In genomic region chr6:53801893-53802286, GRCm38 (mm10) we compare ENCODE assay signal across 12 mouse cellular contexts. TPM values are rescaled to one million over a fixed set of nuclear protein-coding genes. Genes with fewer than 3 reads are reported as not detected.
A peak's percentile ranks its signal among the peaks of the same experiment; 100 is the strongest.
DNase-seq lines count a peak whose midpoint lies in the region; ATAC-seq lines count a peak whose summit lies in the region.
"Had no signal": no experiment of that assay in that cellular context is flagged by ENCODE, and none has a peak within 500 bp of the region (broad histone marks: within the 10 kb centered on the region; RNA-seq: fewer than 3 reads in every experiment).

No protein-coding gene starts in this region.

- intact Hi-C loops in heart, postnatal 14 days (cut with DNase I) = no loop called here

- WGBS in heart, embryonic 11.5 days (ENCODE audit: insufficient replicate concordance) = 46% methylated on average over 5 of the region's 5 CpGs
- 62% methylated on average over 5 of the region's 5 CpGs for WGBS in intestine, embryonic 16.5 days

- no peak overlapping the region for H3K4me2 ChIP-seq in heart, embryonic 11.5 days
- H3K4me2 ChIP-seq in intestine, embryonic 16.5 days (ENCODE audit: low read depth, low read length) = no peak overlapping the region

- ATAC-seq in heart, embryonic 11.5 days (replicated peaks; ENCODE audit: insufficient number of reproducible peaks, low FRiP score, low TSS enrichment) = no peak
- no peak for ATAC-seq in intestine, embryonic 16.5 days

- peaks cover 14% of the 10 kb centered on the region for H3K4me1 ChIP-seq in heart, embryonic 11.5 days (ENCODE audit: control insufficient read depth, insufficient read depth, low read length)
- peaks cover 4% of the 10 kb centered on the region; the same call in 1 of the 2 replicates for H3K4me1 ChIP-seq in intestine, embryonic 16.5 days (ENCODE audit: control insufficient read depth, insufficient read depth, low read length)

- no peak overlapping the region for H3K4me3 ChIP-seq in heart, embryonic 11.5 days (ENCODE audit: low read depth, low read length)
- no peak overlapping the region for H3K4me3 ChIP-seq in intestine, embryonic 16.5 days (ENCODE audit: low read length)

- no peaks in the 10 kb centered on the region for H3K27me3 ChIP-seq in heart, embryonic 11.5 days (ENCODE audit: control insufficient read depth, insufficient read depth, low read length)
- H3K27me3 ChIP-seq in intestine, embryonic 16.5 days (replicated peaks; ENCODE audit: control insufficient read depth, insufficient read depth, low read length) = no peaks in the 10 kb centered on the region

- no peak overlapping the region for H3K9ac ChIP-seq in heart, embryonic 11.5 days (ENCODE audit: low read depth, low read length)
- no peak overlapping the region for H3K9ac ChIP-seq in intestine, embryonic 16.5 days (ENCODE audit: low read depth, low read length)

- H3K9me3 ChIP-seq in heart, embryonic 11.5 days (replicated peaks; ENCODE audit: control insufficient read depth, low read length) = no peaks in the 10 kb centered on the region
- no peaks in the 10 kb centered on the region for H3K9me3 ChIP-seq in intestine, embryonic 16.5 days (ENCODE audit: control insufficient read depth, low read length)

- H3K27ac ChIP-seq in heart, embryonic 11.5 days (ENCODE audit: low read depth, low read length) = no peak overlapping the region
- H3K27ac ChIP-seq in intestine, embryonic 16.5 days (ENCODE audit: low read length) = no peak overlapping the region

- H3K36me3 ChIP-seq in heart, embryonic 11.5 days (ENCODE audit: control insufficient read depth, insufficient read depth, low read length) = no peaks in the 10 kb centered on the region
- no peaks in the 10 kb centered on the region for H3K36me3 ChIP-seq in intestine, embryonic 16.5 days (ENCODE audit: control insufficient read depth, insufficient read depth, low read length)
- H3K36me3 ChIP-seq: G1E had no signal

- DNase-seq in heart, adult 11 months = peak; percentile 97
- DNase-seq in 3T3-L1 (ENCODE audit: low read depth, low spot score) = peak; percentile 96
- DNase-seq in adrenal gland, adult 8-10 months = peak; percentile 73
- peak; percentile 49 to 51 for DNase-seq in heart, postnatal 14 days
- DNase-seq in natural killer cell, adult 2 months (ENCODE audit: low spot score in 2 of 2) = no peak
- DNase-seq in layer of hippocampus, postnatal 25 days (ENCODE audit: extremely low spot score in 1 of 2, low spot score in 1 of 2) = no peak
- DNase-seq: cerebellum, adult 9-10 months; liver had no signal

RNA-seq across cellular contexts. Expression of gene Tril, which starts 18.7 kb away (rescaled TPM):
- 5.3 and 5.5 TPM in 2 replicates for polyA plus RNA-seq in heart, embryonic 11.5 days (2014; fragmentation: Nextera tagmentation; extraction: Ambion mirVana)
- total RNA-seq in adrenal gland, adult 8-10 months (2022) = 10 to 100 TPM in 1 of 4 experiments, 1 to 10 TPM in 3; 5.1 to 13.0 (median 8.1) TPM
- total RNA-seq in heart, postnatal 14 days (2021) = 1 to 10 TPM; 9.3 to 9.9 TPM
- polyA plus RNA-seq in intestine, embryonic 16.5 days (2015; fragmentation: Nextera tagmentation; extraction: Ambion mirVana) = 10.2 and 11.2 TPM in 2 replicates
- total RNA-seq in layer of hippocampus, postnatal 25 days (2021) = 10 to 100 TPM; 38.3 to 41.2 TPM
- total RNA-seq: neutrophil, adult 5-6 weeks had no signal
- polyA plus RNA-seq: G1E had no signal

Comparison
In these comparisons a context has a peak if more than half of its experiments do, and no peak if none do; other contexts are left out.
1. DNase-seq: peak in heart, adult 11 months (single experiment), 3T3-L1 (single experiment), adrenal gland, adult 8-10 months (single experiment) and heart, postnatal 14 days (2 of 2); none in natural killer cell, adult 2 months (0 of 2) and layer of hippocampus, postnatal 25 days (0 of 2).